Mouse (Mus musculus) macrophage (primary cell): ENCODE results near the gene Scarf1. TPM values are rescaled to one million over a fixed set of nuclear protein-coding genes. Genes with fewer than 3 reads are reported as not detected.

Experiments used
- H3K27ac ChIP-seq: fragments of 350-480 bp; formaldehyde crosslinking; 2 replicates; pipeline ENCODE4 v1.9.0; 2021
- H3K36me3 ChIP-seq: fragments of 350-480 bp; formaldehyde crosslinking; 2 replicates; pipeline ENCODE4 v1.9.0; 2021; ENCODE audit errors: inconsistent target
- H3K4me3 ChIP-seq: fragments of 350-480 bp; formaldehyde crosslinking; 2 replicates; pipeline ENCODE4 v1.9.0; 2021; ENCODE audit errors: inconsistent target
- H3K79me2 ChIP-seq: fragments of 350-480 bp; formaldehyde crosslinking; 2 replicates; pipeline ENCODE4 v1.9.0; 2021; ENCODE audit errors: inconsistent target
- WGBS: methylation state at CpG from one replicate; pipeline ENCODE4 v1.1.7; 2026; ENCODE audit warnings: inconsistent platforms; ENCODE audit not compliant: missing documents; 5-methylcytosine and 5-hydroxymethylcytosine counted together
- polyA plus RNA-seq: library from polyadenylated mRNA; stranded (reverse); fragments of 250-400 nt; gene quantifications from 3 replicates; pipeline ENCODE4 v1.2.4, GENCODE M21; 2018; ENCODE audit warnings: inconsistent platforms

Scarf1 gene
- polyA plus RNA-seq, 1 experiment from 2014 or later, result 8.6 TPM

DNA sequence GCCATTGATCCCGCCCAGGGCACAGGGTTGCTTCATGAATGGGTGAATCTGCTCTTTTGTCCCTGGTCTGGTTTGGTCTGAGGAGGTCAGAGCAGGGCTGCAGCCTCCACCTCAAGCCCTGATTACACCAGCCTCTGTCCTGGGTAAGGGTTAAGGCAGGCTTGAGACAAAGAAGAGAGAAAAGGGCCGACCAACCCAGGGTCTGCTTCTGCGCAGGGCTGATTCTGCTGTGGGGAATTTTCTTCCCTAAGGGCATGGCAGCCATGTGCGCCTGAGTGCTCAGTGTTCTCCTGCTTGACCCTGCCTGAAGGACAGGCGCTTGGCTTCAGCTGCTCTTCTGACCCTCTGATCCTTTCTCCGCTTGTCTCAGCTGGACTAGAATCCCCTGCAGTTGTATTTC lies 43.8 kb downstream of the Scarf1 start:
- peaks cover 84% of the 10 kb centered on the region for H3K36me3 ChIP-seq
- H3K27ac ChIP-seq, result no peak overlapping the region
- peaks cover 100% of the 10 kb centered on the region for H3K79me2 ChIP-seq
- 92% methylated on average over 6 of the region's 6 CpGs for WGBS
- H3K4me3 ChIP-seq, result no peak overlapping the region

DNA sequence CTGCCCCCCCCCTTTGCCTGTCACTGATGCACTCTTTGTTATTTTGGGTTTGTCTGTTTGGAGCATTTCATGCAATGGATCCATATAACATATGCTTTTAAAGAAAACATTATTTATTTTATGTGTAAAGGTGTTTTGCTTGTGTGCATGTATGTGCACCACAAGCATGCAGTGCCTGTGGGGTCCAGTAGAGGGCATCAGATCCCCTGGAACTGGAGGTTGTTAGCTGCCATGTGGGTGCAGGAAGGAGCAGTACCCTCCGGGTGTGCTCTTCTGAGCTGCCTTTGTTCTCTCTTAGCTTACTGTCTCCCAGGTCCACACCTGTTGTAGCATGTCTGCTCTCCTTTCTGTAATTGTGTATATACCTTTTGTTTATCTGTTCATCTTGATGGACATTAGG lies 44.8 kb downstream of the Scarf1 start:
- H3K79me2 ChIP-seq, result peaks cover 94% of the 10 kb centered on the region
- H3K4me3 ChIP-seq, result no peak overlapping the region
- WGBS, result 80% methylated on average over 1 of the region's 1 CpGs
- no peak overlapping the region for H3K27ac ChIP-seq
- peaks cover 84% of the 10 kb centered on the region for H3K36me3 ChIP-seq

DNA sequence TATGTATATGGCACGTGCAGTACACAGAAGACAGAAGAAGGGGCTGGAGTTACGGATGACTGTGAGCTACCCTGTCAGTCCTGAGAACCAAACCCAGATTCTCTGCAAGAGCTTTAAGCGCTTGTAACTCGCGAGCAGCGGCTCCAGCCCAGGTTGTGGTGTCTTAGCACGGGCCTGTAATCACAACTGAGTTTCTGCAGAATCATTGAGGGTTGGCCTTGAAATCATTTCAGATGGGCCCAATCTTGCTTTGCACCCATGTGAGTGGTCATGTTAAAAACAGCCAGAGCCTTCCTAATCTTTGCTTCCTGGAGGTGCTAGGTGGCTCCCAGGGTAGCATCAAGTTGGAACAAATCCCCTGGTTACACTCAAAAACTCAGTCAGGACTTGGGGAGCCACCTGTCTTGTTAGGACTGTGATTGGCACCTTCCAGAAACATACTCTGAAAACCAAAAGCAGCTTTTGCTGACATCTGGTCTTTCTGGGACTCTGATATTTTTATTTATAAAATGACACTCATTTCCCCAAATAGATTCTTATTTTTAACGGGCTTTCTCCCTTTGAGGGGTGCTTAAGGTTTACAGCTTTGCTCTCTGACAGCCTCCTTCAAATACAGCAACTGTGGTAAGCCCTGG lies 46.6 kb downstream of the Scarf1 start:
- no peak overlapping the region for H3K4me3 ChIP-seq
- H3K27ac ChIP-seq, result peak overlapping the region; percentile 33
- H3K79me2 ChIP-seq, result peaks cover 75% of the 10 kb centered on the region
- peaks cover 72% of the 10 kb centered on the region for H3K36me3 ChIP-seq
- 63% methylated on average over 8 of the region's 8 CpGs for WGBS

DNA sequence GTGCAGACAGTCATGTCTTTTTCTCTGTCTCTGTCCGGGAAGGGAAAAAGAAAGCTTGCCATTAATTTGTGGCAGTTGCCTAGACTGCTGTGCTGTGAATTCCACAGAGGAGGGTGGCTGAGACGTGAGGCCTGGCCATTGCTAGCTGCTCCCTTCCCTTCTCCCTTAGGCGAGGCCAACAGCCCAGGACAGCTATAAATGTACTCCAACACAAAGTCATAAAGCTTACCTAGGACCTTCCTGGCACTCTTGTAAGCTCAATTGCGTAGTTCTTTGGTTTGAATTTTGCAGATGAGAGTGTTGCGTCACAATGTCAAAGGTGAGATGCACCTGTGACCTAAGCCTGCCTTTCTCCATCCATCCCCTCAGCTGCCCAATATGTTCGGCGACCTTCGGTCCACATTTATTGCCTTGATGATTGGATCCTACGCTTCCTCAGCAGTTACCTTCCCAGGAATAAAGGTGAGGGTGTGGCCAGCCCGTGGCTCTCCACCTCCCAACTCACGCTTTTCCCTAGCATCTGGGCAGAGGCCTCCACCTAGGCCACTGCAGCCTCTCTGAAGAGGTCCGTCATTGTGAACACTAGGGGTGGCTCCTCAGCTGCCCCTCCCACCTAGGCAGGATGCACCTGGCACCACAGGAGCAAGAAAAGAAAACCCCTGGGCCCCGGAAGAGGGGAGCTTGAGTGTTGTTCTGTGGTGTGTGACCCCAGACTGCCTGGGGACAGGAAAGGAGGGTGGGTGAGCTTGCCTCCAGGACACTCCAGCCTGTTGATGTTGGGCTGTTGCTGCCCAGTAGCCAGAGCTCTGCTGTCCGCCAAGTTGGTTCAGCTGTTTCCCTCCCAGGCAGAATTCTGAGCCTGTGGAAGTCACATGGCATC lies 47.4 kb downstream of the Scarf1 start:
- peaks cover 67% of the 10 kb centered on the region for H3K79me2 ChIP-seq
- peak overlapping the region; percentile 33 for H3K27ac ChIP-seq
- WGBS, result 79% methylated on average over 13 of the region's 14 CpGs
- peaks cover 70% of the 10 kb centered on the region for H3K36me3 ChIP-seq
- no peak overlapping the region for H3K4me3 ChIP-seq

DNA sequence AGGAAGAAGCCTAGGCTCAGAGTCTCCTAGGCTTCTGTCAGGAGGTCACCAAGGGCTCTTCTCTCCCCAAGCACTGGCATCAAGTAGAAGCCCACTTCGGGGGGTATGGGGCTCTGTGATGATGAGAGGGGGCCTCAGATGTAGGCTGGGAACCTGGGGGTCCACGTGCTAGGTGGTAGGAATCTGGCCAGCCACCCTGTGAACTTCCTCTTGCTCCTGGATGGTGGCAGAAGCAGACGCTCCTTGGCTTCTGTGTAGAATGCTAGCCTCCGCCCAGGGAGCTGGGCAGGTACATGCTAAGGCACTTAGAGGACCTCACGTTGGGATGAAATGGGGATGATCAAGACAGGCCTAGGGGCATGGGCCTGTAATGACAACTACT lies 48.1 kb downstream of the Scarf1 start:
- WGBS, result 69% methylated on average over 5 of the region's 5 CpGs
- peaks cover 61% of the 10 kb centered on the region for H3K79me2 ChIP-seq
- no peak overlapping the region for H3K4me3 ChIP-seq
- H3K27ac ChIP-seq, result peak overlapping the region; percentile 33
- H3K36me3 ChIP-seq, result peaks cover 65% of the 10 kb centered on the region

DNA sequence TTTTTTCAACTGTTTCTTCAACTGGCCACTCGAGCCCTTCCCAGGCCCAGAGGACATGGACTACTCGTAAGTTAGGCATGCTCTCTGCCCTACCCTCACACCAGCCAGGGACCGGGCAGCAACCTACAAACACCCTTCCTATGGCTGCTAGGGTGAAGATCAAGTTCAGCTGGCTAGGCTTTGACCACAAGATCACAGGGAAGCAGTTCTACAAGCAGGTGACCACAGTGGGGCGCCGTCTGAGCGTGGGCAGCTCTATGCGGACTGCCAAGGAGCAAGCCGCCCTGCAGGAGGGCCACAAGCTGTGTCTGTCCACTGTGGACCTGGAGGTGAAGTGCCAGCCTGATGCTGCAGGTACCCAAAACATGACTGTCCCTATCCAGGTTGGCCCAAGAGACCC lies 49.5 kb downstream of the Scarf1 start:
- WGBS, result 82% methylated on average over 8 of the region's 8 CpGs

DNA sequence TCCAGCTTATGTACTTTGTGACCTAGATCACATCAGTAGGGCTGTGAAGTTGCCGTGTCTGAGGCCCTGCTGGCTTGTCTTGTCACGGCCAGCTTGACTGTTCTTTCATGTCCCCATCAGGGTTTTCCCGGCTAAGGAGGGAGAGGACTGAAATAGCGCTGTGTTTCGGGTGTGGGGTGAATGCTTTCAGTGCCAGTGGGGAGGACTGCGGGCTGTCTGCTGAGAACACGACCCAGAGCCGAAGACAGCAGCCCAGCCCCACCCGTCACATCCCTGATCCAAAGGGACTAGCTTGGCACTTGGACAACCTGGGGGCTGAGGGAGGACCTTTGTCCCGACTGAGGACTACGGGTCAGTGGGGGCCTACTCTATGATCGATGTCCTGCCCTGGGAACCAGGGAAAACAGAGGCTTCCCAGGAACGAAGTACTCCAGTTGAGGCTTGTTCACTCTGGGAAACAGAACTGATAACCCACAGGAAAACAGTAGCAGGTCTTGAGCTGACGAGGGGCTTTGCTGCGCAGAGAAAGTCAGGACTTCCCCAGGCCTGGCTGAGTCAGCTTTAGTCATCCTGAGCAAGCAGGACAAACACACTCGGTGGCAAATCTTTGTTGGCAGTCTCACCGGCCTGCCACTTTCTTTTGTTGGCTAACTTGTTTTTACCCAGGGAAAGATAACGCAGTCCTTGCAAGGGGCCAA lies 50.7 kb downstream of the Scarf1 start:
- Histone ChIP-seq H3K4me3 (no peak overlapping the region), H3K36me3 (peaks cover 63% of the 10 kb centered on the region)
- 61% methylated on average over 18 of the region's 18 CpGs for WGBS

More for the DNA sequence above, 49.5 kb downstream of the Scarf1 start:
- H3K36me3 ChIP-seq, result peaks cover 63% of the 10 kb centered on the region
- H3K79me2 ChIP-seq, result peaks cover 59% of the 10 kb centered on the region
- peak overlapping the region; percentile 97 for H3K27ac ChIP-seq
- no peak overlapping the region for H3K4me3 ChIP-seq

DNA sequence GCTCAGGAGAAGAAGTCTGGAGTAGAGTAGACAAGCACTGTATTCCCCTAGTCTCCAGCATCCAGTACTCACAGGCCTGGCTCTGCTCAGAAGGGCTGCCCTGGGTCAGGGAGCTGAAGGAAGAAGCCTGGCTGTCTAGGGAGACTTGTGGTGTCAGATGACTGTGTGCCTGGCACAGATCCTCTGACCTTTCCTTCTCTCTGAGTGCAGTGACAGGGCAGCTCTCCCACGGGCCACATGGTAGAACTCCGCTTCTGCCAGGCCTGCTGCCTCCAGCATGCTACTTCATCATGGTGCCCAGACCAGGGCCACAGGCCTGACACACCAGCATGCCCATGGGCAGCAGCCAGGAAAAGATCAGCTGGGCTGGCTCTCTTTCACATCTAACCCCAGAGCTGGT lies 52.5 kb downstream of the Scarf1 start:
- H3K36me3 ChIP-seq, result peaks cover 63% of the 10 kb centered on the region
- no peak overlapping the region for H3K4me3 ChIP-seq
- H3K79me2 ChIP-seq, result peaks cover 45% of the 10 kb centered on the region; the same call in 1 of the 2 replicates
- WGBS, result 58% methylated on average over 2 of the region's 2 CpGs
- H3K27ac ChIP-seq, result peak overlapping the region; percentile 97

More for the DNA sequence above, 50.7 kb downstream of the Scarf1 start:
- peaks cover 59% of the 10 kb centered on the region; the same call in 1 of the 2 replicates for H3K79me2 ChIP-seq
- peak overlapping the region; percentile 97 for H3K27ac ChIP-seq

DNA sequence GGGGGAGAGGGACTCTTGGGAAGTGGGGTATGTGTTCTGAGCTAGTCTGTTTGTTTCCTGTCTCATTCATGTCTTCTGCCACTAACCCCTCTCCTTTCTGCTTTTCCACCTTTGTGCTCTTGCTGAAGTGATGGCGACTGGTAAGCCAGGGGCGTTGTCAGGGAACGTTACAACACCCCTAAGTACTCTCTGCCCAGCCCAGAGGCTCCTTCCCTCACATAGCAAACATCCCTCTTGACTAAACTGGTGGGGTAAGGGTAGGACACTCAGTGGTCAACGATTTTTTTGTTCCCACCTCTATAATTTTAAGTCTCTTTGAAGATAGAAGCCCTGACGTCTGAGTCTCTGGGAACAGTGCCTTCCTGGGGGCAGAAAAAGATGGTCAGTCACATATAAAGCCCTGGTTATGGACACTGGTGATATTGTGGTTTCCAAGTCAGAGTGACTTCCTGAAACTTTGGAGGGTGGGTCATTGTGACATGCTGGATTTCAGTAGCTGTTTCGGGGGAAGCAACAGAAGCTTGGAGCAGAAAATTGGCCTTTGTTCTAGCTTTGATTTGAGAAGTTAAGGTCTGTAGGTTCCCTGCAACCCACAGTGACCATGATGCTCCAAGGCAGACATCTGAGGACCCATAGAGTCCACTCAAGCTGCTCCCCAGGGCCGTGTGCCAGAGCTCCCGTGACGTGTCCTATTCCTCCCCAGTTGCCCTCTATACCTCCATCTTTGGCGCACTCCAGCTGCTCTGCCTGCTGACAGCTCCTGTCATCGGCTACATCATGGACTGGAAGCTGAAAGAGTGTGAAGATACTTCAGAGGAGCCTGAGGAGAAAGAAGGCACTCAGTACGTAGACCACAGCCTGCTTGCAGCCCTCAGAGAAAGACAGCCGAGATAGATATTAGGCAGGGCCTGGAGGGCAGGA lies 53.2 kb downstream of the Scarf1 start:
- Histone ChIP-seq H3K36me3 (peaks cover 61% of the 10 kb centered on the region), H3K4me3 (no peak overlapping the region), H3K27ac (peak overlapping the region; percentile 97), H3K79me2 (peaks cover 39% of the 10 kb centered on the region; the same call in 1 of the 2 replicates)
- WGBS, result 45% methylated on average over 13 of the region's 13 CpGs

DNA sequence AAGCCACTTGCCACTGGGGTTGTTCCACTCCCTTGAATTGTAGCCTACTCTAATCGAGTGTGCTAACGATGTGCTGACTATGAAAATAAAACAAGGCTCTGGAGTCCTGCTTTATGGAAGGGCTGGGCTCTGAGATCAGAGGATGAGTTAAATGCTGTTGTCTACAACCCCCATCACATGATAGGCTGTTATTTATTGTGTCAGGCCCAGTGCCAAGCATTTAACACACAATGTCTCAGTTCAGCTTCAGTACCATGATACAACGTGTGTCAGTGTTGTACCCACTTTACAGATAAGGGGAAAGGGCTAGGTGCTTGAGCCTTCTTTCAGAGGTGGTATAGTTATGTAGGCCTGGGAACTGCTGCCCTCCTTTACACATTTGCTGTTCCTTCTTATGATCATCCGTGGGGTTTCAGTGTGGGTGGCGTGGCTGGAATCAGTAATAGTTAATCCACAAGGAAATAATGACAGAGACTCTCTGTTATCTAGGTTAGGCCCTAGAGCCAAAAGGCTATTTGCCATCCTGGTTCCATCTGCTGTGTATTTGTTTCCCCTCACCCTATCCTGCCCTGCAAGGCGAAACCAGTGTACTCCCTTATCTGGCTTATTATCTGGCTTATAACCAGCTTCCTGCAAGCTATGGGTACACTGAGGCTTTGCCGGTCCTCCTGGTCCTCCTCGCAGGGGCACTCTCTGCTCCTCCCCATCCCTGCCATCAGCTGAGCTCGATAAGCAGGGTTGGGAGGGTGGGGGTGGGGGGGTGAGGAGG lies 54.2 kb downstream of the Scarf1 start:
- WGBS, result 78% methylated on average over 9 of the region's 9 CpGs
- Histone ChIP-seq H3K4me3 (no peak overlapping the region), H3K79me2 (peaks cover 37% of the 10 kb centered on the region; the same call in 1 of the 2 replicates), H3K27ac (peak overlapping the region; percentile 97), H3K36me3 (peaks cover 52% of the 10 kb centered on the region)

DNA sequence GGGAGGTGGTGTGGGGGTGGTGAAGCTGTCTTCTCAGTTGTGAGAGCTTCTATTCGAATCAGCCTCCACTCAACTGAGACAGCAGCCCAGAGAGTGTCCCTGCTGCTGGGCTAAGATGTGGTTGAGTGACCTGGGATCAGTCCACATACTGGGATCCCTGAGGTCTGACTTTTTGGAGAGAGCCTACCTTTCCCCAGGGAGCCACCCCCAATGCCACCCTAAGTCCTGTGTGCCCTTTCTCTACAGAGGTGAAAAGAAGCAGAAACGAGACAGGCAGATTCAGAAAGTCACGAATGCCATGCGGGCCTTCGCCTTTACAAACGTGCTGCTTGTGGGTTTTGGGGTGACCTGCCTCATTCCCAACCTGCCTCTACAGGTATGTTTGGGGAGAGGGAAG lies 54.8 kb downstream of the Scarf1 start:
- peak overlapping the region; percentile 97 for H3K27ac ChIP-seq
- WGBS, result 85% methylated on average over 6 of the region's 6 CpGs
- H3K36me3 ChIP-seq, result peaks cover 47% of the 10 kb centered on the region
- no peak overlapping the region for H3K4me3 ChIP-seq
- peaks cover 37% of the 10 kb centered on the region; the same call in 1 of the 2 replicates for H3K79me2 ChIP-seq

DNA sequence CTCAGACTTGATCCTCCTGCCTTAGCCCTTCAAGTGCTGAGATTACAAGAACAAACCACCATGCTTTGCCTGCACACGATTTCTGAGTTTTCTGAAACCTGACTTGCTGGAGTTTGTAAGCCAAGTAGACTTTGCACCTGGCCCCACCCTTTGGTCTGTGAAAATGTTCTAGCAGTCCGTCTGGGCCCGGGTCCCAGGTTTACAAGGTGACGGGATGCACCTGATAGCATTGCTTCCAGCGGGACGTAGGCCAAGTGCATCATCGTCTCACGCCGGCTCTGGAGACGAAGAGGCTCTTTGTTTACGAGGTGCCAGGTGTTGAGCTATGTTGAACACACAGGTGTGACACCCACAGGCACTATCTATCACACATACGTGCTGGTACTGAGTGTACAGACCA lies 55.6 kb downstream of the Scarf1 start:
- Histone ChIP-seq H3K79me2 (peaks cover 37% of the 10 kb centered on the region; the same call in 1 of the 2 replicates), H3K4me3 (no peak overlapping the region), H3K27ac (no peak overlapping the region), H3K36me3 (peaks cover 44% of the 10 kb centered on the region)
- WGBS, result 97% methylated on average over 12 of the region's 12 CpGs

DNA sequence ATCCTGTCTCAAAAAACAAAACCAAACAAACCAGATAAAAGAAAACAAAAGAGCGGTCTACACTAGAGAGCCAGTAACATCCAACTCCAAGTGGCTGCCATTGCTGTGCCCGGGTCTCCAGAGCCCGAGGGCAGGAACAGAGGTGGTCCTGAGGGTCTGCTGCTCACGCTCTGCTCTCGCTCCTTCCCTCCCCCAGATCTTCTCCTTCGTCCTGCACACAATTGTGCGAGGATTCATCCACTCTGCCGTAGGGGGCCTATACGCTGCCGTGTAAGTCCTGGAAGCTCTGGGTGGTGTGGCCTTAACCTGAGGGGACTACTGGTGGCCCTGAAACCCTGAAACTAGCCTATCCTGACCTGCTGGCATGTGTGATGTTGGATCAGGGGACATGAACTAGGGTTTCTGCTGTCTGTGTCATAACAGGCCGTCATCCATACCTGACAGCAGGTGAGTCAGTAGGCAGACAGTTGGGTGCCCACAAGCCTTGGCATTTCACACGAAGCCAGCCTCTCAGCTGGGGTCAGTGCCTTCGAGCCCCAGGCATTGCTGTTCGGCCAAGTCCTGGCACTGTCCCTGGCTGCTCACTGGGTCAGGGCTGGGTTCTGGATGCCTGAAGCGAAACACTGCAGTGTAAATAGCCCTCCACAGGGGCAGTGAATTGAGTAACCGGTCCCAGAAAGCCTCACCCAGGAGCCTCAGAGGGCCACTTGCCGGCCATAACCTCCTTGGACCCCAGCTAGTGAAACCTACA lies 57.2 kb downstream of the Scarf1 start:
- Histone ChIP-seq H3K27ac (peak overlapping the region; percentile 98), H3K79me2 (peaks cover 37% of the 10 kb centered on the region; the same call in 1 of the 2 replicates), H3K36me3 (peaks cover 38% of the 10 kb centered on the region), H3K4me3 (no peak overlapping the region)
- 68% methylated on average over 17 of the region's 17 CpGs for WGBS
